Mouse (Mus musculus): ENCODE measurements around the gene Chst15.

Gene Chst15

DNA sequence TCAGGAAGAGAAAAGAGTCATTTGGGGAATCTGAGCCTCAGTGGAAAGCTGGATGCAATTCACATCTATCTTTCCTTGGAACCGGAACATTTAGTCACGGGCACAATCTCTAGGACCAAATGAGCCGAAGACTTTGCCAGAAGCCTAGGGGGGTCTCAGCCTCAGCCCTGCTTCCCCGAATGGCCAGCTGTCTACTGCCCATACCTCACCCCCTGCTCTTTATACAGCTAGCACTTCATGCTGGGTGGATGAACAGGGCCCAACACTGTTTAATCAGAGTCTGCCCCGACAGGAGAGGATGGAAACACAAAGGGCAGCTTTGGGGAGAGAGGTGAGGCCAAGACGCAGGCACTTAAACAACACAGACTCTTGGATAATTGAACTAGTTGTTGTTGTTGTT, 53.8 kb downstream of the Chst15 start:
- DNase-seq (ENCODE audit: low read depth, low spot score) = no peak

GRCm38 (mm10) chr7:132262696-132263095, 54.3 kb downstream of the Chst15 start:
- DNase-seq (ENCODE audit: low read depth, low spot score) = peak; percentile 19

- peak; percentile 39 for DNase-seq (ENCODE audit: low read depth, low spot score)
Observed at GRCm38 (mm10) chr7:132261885-132262284, 55.1 kb downstream of the Chst15 start.

DNA sequence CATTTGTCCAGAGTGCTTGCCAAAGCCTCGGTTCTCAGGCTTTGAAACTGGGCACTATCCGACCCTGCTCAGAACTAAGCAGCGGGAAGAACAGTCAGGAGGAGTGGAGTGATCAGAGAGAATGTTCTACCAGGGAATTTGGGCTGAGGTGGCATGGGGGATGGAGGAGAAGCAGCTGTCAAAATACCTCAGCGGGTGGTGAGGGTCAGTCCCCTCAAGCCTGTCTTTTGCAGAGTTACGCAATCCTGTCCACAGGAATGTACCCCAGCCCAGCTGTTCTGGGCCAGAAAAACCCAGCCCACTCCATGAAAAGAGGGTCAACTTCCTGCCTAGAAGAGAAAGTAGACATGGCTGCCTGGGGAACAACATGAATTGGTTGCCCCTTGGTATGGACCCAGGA, 56.4 kb downstream of the Chst15 start:
- no peak for DNase-seq (ENCODE audit: low read depth, low spot score)

GRCm38 (mm10) chr7:132258817-132259216, 58.2 kb downstream of the Chst15 start:
- no peak for DNase-seq (ENCODE audit: low read depth, low spot score)

DNA sequence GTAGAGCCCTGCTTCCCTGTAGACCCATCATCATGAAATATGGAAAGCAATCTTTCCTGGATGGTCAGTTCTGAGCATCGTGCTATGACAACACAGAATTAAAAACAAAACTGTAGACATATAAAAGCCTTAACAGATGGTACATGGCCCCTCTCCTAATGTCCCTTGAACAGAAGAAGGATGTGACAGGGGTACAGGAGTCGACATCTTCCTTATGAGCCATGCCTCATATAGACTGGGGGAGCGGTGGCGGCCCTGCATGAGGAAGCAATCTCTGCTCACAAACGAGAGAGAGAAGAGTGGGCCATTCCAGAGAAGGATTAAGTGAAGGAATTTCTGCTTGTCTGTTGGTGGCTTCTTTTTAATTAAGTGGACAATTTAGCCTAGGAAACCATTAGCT, 58.8 kb downstream of the Chst15 start:
- no peak for DNase-seq (ENCODE audit: low read depth, low spot score)

- no peak for DNase-seq (ENCODE audit: low read depth, low spot score)
Observed at GRCm38 (mm10) chr7:132253513-132253912, 63.5 kb downstream of the Chst15 start.

DNA sequence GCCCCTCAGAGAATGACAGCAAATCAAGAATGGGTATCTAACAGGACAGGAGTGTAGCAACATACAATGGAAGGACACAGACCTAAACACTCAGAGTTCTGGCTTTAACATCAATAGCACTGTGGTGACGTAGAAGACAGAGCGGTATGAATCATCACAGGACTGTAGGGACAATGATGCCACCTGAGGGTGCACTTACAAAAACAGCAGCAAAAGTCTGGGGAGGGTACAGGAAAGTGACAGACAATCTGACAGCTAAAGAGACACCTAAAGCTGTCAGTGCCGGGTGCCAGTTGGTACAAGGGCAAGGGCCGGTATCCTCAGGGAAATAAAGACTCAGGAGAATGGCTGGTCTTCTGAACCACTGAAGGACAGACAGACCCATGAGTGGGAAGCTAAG, 64.0 kb downstream of the Chst15 start:
- no peak for DNase-seq (ENCODE audit: low read depth, low spot score)

GRCm38 (mm10) chr7:132249563-132250119, 67.4 kb downstream of the Chst15 start:
- DNase-seq (ENCODE audit: low read depth, low spot score) = no peak

- DNase-seq (ENCODE audit: low read depth, low spot score) = no peak
Observed at GRCm38 (mm10) chr7:132247567-132247966, 69.5 kb downstream of the Chst15 start.

DNA sequence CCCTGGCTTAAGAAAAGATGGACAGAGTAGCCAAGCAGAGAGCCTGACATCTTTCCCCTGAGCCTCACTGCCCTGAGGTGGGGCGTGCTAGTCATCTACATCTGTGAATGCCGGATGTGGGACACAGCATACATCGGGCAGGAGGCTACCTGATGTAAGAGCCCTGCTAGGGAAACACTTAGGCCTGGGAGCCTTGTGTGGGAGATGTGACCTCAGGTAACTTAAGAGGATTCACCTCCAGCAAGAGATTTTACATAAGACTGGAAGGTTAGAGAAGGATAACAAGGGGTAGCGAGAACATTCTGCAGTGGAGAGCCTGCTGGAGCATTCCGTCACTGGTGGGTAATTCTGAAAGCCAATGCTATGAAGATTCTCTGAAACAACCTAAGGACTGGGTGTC, 69.9 kb downstream of the Chst15 start:
- DNase-seq (ENCODE audit: low read depth, low spot score) = no peak

- DNase-seq (ENCODE audit: low read depth, low spot score) = no peak
Observed at GRCm38 (mm10) chr7:132245730-132246129, 71.3 kb downstream of the Chst15 start.

GRCm38 (mm10) chr7:132244637-132245036, 72.4 kb downstream of the Chst15 start:
- no peak for DNase-seq (ENCODE audit: low read depth, low spot score)

GRCm38 (mm10) chr7:132243225-132243624, 73.8 kb downstream of the Chst15 start:
- no peak for DNase-seq (ENCODE audit: low read depth, low spot score)

GRCm38 (mm10) chr7:132242617-132243141, 74.3 kb downstream of the Chst15 start:
- no peak for DNase-seq (ENCODE audit: low read depth, low spot score)

DNA sequence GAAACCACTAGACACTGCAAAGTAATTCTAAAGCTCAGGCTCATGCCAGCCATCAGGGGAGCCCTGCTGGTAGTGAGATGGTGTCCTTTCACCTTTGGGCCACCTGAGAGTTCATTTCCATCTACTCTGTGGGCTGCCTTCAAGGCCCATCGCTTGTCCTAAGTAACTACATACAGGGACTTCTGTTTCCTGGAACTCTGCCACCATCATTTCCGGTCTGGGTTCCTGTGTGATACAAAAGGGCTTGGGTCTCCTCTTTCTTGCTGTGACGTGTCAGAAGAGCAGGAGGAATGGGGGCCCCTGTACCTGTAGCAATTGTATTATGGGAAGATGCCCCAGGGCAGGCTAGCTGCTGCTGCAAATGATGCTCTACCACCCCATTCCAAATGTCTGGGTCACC, 78.1 kb downstream of the Chst15 start:
- no peak for DNase-seq (ENCODE audit: low read depth, low spot score)

- DNase-seq (ENCODE audit: low read depth, low spot score) = no peak
Observed at GRCm38 (mm10) chr7:132237191-132237590, 79.8 kb downstream of the Chst15 start.

DNA sequence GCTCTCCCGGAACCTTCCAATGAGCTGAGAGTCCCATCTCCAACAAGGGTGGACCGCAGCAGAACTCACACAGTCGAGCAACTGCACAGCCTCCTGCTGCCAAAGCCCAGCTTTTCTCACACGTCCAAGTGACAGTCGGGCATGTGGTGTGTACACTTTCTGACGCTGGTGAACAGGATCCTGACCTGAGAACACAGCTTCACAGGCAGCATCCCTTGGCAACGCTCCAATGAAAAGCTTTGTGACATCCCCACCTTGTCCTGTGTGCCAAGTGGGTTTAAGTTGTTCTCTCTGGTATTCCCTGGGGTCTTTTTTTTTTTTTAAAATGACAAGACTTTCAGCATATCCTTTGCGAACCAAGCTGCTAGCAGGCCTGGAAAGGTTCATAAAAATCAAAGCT, 80.2 kb downstream of the Chst15 start:
- no peak for DNase-seq (ENCODE audit: low read depth, low spot score)

DNA sequence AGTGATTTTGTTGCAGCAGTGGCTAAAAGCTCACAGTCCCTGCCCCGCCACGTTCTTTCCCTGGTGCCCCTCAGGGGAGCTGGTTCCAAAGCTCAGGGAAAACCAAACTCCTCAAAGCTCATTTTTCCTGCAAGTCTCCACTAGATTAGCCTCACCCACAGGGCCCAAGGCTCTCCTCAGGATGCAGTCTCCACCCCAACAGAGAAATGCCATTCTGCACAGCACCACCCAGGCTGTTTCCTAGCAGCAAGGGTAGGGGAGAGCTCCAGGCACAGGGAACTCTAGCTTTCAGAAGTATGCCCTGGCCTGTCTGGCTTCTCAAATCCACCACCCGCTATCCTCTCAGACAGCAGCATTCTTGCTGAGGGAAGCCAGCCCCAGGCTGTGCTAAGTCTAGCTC, 82.8 kb downstream of the Chst15 start:
- no peak for DNase-seq (ENCODE audit: low read depth, low spot score)

DNA sequence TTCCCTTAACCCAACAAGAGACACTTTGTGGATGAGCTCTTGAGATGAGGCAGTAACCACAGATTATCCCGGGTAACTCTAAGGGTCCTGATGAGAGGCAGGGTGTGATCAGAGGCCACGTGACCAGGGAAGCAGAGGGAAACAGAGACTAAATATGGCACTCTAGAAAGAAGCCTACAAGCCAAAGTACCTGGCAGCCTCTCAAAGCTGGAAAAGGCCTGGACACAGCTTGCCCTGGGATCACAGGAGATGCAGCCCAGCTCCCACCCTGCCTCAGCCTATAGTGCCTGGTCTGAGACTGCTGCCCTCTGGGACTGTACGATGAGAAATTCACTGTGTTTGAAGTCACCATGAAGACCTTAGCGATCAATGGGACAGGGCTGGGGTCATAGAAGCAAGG, 83.3 kb downstream of the Chst15 start:
- DNase-seq (ENCODE audit: low read depth, low spot score) = no peak

GRCm38 (mm10) chr7:132232937-132233336, 84.1 kb downstream of the Chst15 start:
- DNase-seq (ENCODE audit: low read depth, low spot score) = no peak

GRCm38 (mm10) chr7:132231476-132231875, 85.6 kb downstream of the Chst15 start:
- no peak for DNase-seq (ENCODE audit: low read depth, low spot score)

DNA sequence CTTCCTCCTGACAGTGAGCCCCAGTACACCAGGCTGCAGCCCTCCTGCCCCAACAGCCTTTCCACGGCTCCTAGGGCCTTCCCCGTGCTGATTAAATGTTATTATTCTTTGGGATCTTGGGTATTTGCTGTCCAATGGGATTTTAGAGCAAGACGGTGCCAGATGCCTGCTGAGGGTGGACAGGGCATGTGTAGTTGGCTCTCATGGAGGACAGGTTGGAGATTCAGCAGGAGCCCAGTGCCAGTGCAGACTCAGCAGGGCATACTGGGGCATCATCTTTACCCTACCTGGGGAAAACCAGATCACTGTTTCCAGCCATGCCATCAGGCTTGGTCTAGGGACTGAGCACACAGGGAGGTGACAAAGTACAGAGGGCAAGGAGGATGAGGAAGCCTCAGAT, 86.1 kb downstream of the Chst15 start:
- DNase-seq (ENCODE audit: low read depth, low spot score) = no peak

DNA sequence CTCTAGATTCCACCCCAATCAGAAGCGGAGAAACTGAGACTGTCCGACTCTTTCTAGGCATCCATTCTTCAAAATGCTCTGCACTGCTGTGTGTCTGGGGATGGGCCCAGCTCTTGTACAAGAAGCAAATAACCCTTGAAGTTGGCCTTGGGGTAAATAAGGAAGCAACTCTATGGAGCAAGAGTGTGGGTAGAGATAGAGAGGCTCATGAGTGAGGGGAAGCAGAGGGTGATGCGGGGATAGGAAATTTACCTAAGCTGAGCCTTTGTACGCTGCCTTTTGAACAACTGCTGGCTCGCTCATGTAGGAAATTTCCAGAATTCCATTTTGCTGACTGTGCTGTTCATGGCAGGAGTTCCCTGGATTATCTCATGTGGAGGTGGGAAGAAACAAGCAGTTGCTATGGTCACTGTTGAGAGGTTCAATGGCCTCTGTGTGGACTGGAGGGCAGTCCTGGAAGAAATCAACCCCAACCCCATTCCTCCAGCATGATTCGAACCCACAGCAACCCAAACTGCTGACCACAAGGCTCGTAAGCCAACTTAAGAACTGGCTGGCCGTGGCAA, 89.9 kb downstream of the Chst15 start:
- no peak for DNase-seq (ENCODE audit: low read depth, low spot score)
